Mouse (Mus musculus) left cerebral cortex, adult 11 months (tissue): Measurements from ENCODE around the gene Os9.
A peak's percentile ranks its signal among the peaks of the same experiment; 100 is the strongest.
"Not testable (repeated sequence)": the region's sequence is repeated elsewhere in the genome, so short reads cannot be mapped to it uniquely, and the experiment has no call there.

ENCODE experiments used
- DNase-seq: peaks from one replicate; pipeline ENCODE4 v3.0.0; 2022; ENCODE audit warnings: low spot score

Gene Os9

DNA sequence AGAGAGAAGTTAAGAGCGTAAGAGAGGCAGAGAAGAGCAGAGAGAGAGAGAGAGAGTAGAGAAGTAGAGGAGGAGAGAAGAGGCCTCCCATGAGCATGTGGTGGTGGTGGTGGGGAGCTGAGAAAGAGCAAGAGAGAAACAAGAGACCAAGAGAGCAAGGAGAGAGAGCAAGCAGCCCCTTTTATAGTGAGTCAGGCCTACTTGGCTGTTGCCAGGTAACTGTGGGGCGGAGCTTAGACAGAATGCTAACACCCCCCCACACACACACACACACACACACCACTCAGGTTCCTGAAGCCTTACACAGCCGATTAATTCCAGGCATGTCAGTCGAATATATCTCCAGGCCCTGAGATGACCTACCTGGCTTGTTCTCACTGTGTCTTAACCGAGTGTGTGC, 24.4 kb upstream of the Os9 start:
- no peak for DNase-seq

- DNase-seq: no peak
Observed at GRCm38 (mm10) chr10:127144536-127144935, 23.6 kb upstream of the Os9 start.

- DNase-seq: no peak
Observed at GRCm38 (mm10) chr10:127143228-127143627, 22.3 kb upstream of the Os9 start.

DNA sequence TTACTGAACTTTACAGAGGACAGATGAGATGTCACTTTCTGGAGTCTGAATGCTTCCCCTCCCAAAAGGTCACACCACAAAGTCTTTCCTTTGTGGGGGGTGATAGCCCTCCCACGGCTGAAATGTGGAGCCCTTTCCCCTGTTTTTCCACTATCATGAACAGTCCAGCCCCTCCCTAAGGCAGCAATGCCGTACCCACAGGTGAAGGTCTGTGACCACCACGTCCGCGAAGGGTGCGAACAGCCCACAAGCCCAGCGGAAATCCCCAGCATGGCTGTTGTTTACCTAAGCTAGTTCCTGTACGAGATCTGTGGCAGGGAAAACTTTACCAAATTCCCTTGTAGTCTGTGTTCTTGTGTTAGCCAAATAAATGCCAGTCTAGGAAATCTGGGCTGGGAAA, 20.6 kb upstream of the Os9 start:
- no peak for DNase-seq

DNA sequence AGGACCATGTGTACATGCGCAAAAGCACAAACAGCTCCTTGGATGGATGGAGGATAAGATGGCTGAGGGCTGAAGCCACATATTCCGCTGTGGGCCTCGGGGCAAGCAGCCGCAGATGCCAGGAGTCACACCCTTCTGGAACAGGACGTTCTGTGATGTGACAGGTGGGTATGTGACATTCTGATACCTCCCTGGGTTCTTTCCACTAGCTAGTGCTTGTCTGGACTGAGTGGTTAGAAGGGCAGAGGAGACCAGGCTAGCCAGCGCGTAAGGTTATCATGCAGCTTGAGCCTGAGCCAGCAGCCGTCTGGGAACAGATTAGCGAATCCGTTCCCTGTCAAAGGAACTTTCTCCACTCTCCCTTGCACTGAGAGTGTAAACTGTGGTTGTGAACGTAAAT, 20.0 kb upstream of the Os9 start:
- DNase-seq: no peak

- no peak for DNase-seq
Observed at GRCm38 (mm10) chr10:127138328-127139141, 17.6 kb upstream of the Os9 start.

DNA sequence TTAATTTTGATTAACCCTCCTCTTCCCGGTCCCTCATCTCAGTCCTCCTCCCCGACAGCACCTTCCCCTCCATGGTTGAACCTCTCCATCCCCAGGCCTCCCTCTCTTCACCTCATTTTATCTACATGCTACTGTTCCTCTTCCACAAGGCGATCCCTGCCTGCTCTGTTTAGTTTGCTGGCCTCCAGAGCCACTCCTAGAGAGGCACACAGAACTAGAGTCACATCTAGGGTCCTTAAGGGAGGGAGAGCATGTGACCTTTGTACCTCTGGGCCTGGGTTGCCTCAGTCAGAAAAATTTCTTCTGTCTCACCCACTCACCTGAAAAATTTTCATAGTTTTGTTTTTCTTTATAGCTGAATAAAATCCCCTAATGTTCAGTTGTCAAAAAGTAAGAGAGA, 17.0 kb upstream of the Os9 start:
- DNase-seq: no peak

GRCm38 (mm10) chr10:127136510-127136909, 15.6 kb upstream of the Os9 start:
- no peak for DNase-seq

DNA sequence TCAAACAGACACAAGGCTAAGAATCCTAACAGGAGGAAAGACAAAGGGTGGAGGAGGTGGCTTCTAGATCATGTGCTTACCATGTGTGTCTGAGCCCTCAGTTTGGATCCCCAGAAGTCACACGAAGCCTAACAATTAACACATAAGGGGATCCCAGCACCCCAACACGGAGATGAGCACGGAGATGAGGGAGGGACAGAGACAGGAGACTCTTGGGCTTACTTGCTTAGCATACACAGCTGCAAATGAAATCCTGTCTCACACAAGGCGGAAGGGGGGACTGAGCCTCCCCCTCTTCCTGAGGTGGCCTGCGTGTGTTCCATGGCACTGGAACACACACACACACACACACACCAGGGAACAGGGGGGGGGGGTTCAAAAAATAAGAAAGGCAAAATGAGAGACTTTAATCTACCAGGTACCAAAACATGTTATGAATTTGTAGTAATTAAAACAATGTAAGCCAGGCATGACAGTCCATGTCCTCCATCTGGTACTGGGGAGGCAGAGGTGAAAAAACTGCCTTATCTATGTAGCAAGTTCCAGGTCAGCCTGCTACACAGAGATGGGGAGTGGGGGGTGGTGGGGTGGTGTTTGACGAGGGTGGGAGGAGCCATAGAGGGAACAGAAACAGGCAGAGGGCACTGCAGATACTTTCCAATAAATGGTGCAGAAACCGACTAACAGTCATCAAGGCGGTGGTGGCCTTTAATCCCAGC, 14.3 kb upstream of the Os9 start:
- no peak for DNase-seq

- not testable (repeated sequence) for DNase-seq
Observed at GRCm38 (mm10) chr10:127134394-127135035, 13.6 kb upstream of the Os9 start.

DNA sequence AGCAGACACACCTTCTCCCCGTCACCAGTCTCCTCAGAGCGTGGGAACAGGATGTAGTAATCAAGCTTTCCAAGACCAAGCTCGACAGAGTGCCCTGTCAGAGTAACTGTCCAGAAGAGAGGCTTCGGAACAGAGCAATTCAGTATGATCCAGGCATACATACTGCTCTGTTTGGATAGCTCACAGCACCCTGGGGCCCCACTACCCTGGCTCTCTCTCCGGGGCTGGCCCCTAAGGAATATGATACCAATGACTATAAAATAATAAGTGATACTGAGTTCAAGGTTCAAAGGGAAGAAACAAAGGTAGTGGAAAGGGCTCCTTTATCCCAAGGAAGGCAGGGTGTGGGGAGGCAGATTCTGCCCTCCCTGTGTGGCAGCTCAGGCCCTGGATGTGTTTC, 11.5 kb upstream of the Os9 start:
- no peak for DNase-seq

DNA sequence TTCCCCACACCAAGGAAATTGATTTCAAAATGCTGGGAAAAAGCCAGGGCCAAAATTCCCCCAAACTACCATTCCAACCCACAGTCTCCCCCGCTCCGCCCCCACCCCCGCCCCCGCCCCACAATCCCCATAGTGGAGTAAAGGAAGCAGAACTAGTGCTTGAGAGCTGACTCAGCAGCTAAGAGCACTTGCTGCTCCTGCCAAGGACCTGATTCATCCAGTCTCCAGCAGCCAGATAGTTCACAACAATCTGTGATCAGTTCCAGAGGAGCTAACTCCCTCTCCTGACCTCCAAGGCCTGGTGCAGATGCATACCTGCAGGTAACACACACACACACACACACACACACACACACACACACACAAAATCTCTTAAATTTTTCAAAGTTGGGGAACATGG, 8.5 kb upstream of the Os9 start:
- DNase-seq: no peak

DNA sequence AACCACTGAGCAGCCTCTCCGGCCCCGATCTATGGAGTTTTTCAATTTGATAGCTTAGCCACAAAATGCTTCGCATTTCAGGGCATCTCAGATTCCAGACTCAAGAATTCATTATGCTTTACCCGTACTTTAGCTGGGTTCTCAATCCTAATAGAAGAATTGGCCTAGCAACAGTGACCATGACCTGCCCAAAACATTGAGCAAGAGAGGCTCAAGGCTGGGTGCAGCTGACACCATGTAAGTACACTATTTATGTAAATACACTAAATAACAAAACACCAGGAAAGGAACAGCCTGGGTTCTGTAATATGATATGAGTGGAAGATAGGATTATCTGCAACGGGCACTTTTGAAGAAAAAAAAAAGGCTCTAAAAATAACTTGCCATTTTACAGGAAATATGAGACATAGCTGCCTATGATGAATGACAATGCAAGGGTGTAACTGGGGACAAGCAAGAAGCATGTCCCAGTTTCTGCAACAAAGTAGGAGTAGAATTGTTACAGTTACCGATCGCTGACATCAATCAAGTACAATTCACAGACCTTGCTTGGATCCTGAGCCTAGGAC, 6.9 kb upstream of the Os9 start:
- no peak for DNase-seq

DNA sequence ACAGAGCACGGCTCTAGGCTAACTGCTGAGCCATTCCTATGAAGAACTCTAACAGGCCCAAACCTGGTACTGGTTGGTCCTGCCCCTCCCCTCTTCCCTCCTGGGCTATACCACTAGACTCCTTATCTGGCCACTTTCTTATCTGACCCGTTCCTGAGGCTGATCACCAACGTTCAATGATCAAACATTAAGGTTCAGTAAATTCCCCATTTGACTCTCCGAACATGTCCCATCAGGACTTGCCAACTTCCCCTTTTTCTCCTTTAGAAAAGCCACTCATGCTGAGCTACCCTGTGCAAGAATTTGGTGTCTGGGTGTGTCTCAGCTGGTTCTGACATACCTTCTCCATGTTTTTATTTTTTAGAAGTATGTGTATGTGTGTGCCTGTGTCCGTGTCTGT, 5.6 kb upstream of the Os9 start:
- no peak for DNase-seq

DNA sequence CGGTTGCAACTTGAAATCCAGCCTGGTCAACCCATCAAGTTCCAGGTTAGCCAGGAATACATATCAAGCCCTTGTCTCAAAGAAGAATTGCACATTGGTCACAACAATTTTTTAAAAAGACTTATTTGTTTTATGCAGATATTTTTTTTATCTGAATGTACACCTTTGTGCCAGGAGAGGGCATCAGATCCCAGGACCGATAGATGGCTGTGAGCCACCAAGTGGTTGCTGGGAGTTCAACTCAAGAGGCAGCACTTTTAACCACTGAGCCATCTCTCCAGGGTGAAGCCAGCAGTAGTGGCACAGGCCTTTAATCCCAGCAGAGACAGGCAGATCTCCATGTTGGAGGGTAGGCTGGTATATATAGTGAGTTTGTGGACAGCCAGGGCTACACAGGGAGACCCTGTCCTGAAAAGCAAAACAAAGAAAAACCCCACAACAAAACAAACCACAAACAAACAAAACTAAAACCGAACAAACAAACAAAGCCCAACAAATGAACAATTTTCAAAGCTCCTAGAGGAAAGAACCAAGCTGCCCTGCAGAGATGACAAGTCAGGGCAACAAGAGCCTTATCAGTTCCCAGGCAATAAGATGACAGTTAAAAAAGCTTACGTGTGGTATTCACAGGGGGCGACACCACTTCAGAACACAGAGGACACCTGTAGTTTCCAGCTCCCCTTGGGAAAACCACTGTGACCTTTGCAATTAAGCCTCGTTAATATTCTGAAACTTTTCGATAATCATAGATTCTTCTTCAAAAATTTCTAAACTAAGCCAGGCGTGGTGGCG, 4.5 kb upstream of the Os9 start:
- no peak for DNase-seq

- DNase-seq: peak; percentile 68
Observed at GRCm38 (mm10) chr10:127123436-127123805, 2.5 kb upstream of the Os9 start.

- DNase-seq: peak; percentile 43
Observed at GRCm38 (mm10) chr10:127122784-127123435, 2.0 kb upstream of the Os9 start.

DNA sequence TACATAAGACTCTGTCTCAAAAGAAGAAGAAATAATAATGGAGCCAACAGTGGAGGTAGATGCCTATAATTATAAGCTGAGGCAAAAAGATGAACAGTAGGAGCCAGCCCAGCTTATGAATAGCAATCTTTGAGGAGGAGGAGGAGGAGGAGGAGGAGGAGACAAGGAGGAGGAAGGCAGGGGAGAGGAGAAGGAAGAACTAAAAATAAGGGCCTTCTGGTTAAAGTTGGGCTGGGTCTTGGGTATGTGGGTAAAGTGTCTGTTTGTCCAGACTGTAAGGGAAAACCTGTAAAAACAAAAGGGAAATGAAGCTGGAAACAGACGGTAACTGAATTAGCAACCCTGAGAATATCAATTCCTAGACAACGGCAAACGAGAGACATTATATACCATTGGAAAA, 1.1 kb upstream of the Os9 start:
- DNase-seq: no peak

GRCm38 (mm10) chr10:127120301-127121065, 448 bp downstream of the Os9 start:
- DNase-seq: no peak

GRCm38 (mm10) chr10:127119229-127119628, 1.7 kb downstream of the Os9 start:
- no peak for DNase-seq

GRCm38 (mm10) chr10:127118470-127118869, 2.5 kb downstream of the Os9 start:
- DNase-seq: no peak
